Mouse (Mus musculus): ENCODE measurements around the gene Abracl.

Gene Abracl

GRCm38 (mm10) chr10:18022741-18023347 is at the start of gene Abracl:
Gene Abracl (minus strand): TSS chr10:18023288.
- DNase-seq (ENCODE audit: low spot score): peak; percentile 60

DNA sequence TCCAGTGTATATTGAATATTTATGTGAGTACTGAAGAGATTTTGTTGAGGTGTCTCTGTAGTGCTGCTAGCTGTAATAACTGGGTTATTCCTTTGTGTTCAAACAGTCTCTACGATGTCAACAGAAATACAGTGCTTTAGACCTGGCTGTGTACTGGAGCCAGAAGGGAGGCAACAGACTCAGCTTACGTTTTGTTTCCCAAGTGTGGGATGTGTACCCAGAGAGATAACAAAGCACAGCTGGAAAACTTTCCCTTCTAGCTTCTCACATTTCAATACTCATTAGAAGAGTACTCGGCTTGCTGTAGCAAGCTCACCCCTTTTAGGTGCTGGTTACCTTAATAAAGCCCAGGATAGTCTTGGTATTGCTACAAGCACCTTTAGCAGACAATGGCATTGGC is 49.8 kb upstream of the Abracl start:
- DNase-seq (ENCODE audit: low spot score): no peak

DNA sequence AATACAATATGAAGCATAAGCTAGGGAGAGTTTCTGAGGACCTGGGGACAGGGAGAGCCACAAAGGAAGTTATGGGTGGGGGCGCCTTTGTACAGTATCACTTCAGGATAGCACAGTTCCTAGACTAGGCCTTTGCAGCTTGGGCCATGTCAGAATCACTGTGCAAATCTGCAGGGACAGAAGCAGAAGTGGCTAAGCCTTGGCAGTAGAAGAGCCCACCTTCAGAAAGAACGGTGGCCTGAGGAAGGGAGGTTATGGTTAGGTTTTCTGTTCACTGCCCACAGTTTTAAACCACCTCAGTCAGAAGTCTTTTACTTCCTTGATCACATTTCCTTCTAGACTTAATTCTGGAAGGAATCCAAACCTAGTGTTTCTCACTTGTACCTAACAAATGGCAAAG is 47.5 kb upstream of the Abracl start:
- no peak for DNase-seq (ENCODE audit: low spot score)

GRCm38 (mm10) chr10:18070144-18070543 is 47.1 kb upstream of the Abracl start:
- DNase-seq (ENCODE audit: low spot score): peak; percentile 66

- DNase-seq (ENCODE audit: low spot score): no peak
Measured at GRCm38 (mm10) chr10:18069576-18069975, 46.5 kb upstream of the Abracl start.

GRCm38 (mm10) chr10:18068880-18069279 is 45.8 kb upstream of the Abracl start:
- DNase-seq (ENCODE audit: low spot score): no peak

GRCm38 (mm10) chr10:18067761-18068446 is 44.8 kb upstream of the Abracl start:
- no peak for DNase-seq (ENCODE audit: low spot score)

DNA sequence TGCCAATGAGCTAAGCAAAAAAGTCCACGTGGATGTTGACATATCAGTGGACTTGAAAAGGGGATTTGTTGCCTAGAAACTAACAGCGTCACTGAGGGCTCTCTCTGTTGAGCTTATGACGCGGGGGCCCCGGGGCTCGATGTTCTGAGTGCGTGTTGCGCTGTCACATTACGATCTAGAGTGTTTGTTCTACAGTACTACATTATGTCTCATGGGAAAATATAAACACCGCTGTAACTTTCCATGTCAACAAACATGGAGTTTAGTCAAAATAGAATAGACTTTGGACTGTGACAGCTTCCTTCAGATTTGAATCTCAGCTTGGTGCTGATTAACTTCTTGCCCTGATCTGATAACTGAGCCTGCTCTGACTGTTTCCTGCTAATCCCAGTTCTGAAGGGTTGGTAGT is 42.9 kb upstream of the Abracl start:
- no peak for DNase-seq (ENCODE audit: low spot score)

- DNase-seq (ENCODE audit: low spot score): no peak
Measured at GRCm38 (mm10) chr10:18064606-18065228, 41.6 kb upstream of the Abracl start.

DNA sequence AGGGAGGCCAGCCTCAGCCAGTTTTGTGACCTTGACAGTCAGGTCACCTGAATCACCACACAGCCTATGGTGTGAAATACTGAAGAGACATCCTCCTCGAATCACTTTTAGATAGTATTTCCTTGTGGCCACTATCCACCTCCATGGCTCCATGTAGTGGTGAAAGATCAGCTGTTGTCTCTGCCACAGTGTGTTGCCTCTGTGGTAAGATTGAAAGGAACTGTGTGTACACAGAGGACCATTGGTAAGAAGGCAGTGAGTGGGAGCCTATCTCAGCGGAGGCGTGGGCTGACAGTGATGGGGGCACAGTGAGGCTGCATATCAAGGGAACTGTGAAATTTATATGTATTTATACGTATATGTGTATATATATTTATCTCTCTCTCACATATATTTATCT is 38.4 kb upstream of the Abracl start:
- no peak for DNase-seq (ENCODE audit: low spot score)

DNA sequence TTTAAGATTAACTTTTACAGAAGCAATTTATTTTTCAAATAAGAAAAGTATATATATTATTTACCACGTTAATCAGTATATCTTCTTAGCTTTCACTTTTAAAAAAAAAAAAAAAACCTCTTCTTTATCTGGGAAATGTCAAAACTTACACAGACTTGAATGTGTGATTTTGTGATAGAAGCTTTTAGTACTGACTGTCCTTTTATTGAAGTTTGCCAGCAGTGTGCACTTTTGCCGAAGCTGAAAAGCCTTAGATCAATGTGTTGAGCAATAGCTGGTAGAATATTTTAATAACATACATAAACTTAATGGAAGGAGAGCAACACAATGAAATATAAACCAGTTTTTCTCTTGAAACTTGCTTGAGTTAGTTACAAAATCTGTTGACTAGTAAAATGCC is 37.7 kb upstream of the Abracl start:
- no peak for DNase-seq (ENCODE audit: low spot score)

DNA sequence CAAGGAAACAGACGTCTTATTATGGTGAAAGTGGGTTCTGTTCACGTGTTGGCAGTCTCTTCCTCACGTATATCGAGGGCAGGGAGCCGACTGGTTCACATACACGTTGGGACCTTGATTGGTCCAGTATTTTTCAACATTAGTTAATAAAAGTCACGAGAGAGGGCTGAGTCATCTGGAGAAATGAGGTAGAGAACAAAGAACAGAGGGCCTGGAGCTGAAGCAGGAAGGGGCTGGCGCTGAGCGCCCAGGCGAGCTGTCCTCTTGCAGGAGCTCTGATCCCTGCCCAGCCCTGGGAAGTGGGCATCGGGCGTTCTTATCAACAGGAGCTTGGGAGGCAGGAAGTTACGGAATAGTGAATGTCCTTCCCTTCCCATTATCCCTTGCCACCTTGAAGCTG is 36.7 kb upstream of the Abracl start:
- no peak for DNase-seq (ENCODE audit: low spot score)

- DNase-seq (ENCODE audit: low spot score): no peak
Measured at GRCm38 (mm10) chr10:18058681-18059338, 35.7 kb upstream of the Abracl start.

GRCm38 (mm10) chr10:18056391-18056745 is 33.3 kb upstream of the Abracl start:
- no peak for DNase-seq (ENCODE audit: low spot score)

DNA sequence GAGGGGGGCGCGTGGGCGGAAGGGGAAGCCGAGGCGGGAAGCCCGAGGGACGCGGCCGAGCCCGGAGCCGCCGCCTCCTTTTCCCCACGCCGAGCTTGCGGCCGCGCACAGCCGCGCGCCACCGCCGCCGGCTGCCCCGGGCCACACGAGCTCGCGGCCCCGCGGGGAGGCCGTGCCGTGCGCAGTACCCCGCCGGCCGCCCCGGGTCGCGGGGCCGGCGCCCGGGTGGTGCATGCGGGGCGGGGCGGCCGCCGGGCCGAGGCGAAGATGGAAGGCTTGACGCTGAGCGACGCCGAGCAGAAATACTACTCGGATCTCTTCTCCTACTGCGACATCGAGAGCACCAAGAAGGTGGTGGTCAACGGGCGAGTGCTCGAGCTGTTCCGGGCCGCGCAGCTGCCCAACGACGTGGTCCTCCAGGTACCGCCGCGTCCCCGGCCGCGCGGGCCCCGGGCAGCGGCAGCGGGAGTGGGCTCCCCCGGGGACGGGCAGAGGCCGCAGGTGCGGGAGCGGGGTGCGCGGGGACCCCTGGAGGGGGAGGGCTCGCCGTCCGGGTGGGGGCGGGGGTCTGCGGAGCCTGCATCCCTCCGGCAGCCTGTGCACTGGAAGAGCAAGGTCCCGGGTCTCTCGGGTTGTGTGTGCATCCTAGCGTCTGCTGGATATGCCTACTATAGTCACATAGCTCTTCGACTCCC is 32.8 kb upstream of the Abracl start, which contains the start of gene Reps1:
Reps1 (plus strand) TSS at position 166 of the 695 bp plus-strand sequence.
- no peak for DNase-seq (ENCODE audit: low spot score)

- peak; percentile 83 for DNase-seq (ENCODE audit: low spot score)
Measured at GRCm38 (mm10) chr10:18055009-18055695, 32.1 kb upstream of the Abracl start.

- no peak for DNase-seq (ENCODE audit: low spot score)
Measured at GRCm38 (mm10) chr10:18047380-18048146, 24.5 kb upstream of the Abracl start.

- DNase-seq (ENCODE audit: low spot score): no peak
Measured at GRCm38 (mm10) chr10:18046380-18046779, 23.3 kb upstream of the Abracl start.

- DNase-seq (ENCODE audit: low spot score): no peak
Measured at GRCm38 (mm10) chr10:18036849-18037248, 13.8 kb upstream of the Abracl start.

- DNase-seq (ENCODE audit: low spot score): no peak
Measured at GRCm38 (mm10) chr10:18034408-18034807, 11.3 kb upstream of the Abracl start.

- peak; percentile 41 for DNase-seq (ENCODE audit: low spot score)
Measured at GRCm38 (mm10) chr10:18022312-18022711, 776 bp downstream of the Abracl start.

Measured in layer of hippocampus, adult 11-12 months (tissue).